Mouse (Mus musculus) urinary bladder, postnatal 4 days (tissue): ENCODE measurements at regions not wholly inside any gene's neighbourhood (a gene's known extent, or its start where the extent isn't known, plus 50 kb on each side); places are given as distances from the start of the nearest gene placed in this dataset.

ENCODE experiments used
- DNase-seq, 2 experiments: peaks; one replicate each; pipeline ENCODE4 v3.0.0; 2021 to 2022; ENCODE audit warnings: low spot score in 2 of 2

DNA sequence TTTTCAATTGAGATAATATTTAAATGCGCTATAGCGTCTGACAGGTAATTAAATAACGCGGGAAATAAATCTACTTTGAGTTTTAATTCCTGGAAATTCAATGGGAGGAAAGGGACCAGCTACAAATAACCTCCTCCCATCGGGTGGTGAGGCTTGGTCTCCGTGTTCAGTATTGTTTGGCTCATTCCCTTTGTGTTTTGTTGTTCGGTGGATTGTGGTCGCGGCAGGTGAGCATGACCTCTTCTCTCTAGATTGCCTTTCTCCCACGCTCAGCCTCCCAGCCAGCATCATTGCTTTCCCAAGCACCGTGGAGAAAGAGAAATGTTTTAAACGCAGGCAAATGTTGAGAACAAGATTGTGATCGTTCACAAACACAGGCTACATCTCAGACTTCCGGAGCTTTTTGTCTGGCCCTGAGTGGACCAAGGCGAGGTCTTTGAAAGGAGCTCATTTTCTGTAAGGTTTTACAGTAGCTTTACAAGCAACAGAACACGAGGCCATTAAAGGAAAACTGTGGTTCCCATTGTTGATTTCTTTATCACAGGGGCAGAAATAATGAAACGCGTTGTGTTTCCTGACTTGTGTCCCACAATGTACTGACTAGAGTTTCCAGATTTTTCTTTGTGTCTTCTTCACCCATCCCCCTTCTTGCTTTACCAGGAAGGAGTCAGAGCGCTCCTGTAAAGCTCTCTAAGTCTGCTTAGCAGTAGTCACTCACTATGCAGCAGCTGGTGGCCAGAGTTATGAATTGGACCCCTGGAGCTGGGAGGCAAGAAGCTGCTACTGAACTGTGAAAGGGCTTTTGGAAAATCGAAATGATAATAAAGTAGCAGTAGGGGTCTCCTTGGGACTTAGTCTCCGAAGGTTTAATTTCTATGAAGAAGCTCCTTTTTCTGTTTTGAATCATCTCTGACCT lies 337.7 kb downstream of the Galc start:
- DNase-seq = no peak

- DNase-seq = no peak
Observed at GRCm38 (mm10) chr12:97918416-97918815, 340.8 kb downstream of the Galc start.

DNA sequence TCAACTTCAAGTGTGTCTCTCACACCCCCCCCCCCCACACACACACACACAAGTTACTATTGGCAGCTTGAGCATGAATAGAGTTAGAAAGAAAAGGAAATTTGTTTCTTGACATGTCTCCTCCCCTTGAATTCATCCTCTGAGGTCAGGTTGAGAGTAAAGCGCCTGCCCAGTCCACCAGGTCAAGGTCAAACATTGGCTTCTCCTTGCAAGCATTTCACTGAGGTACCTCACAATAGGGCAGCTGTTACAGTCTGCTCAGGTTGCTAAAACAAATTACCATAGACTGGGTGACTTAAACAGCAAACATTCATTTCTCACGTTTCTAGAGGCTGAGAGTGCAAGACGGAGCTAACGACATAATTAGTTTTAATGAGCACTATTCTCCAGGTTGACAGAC lies 344.2 kb downstream of the Galc start:
- no peak for DNase-seq

DNA sequence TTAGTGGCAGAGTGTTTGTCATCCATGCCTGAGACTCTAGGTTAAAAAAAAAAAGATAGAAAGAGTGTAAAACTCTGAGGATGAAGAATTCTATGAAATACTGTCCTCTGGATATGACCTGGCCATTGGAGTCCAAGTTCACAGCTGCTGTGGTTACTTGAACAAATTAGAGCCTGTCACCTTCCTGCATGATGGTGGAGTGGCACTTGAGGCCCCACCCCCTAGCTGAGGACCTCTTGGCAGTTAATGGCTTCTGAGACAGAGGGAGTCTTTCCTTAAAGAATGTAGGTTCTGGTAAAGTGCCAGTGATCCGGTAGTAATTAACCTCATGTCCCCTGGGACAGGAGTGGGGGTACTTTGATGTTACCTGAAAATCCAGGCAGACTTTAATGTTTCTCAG lies 346.5 kb downstream of the Galc start:
- DNase-seq = no peak

DNA sequence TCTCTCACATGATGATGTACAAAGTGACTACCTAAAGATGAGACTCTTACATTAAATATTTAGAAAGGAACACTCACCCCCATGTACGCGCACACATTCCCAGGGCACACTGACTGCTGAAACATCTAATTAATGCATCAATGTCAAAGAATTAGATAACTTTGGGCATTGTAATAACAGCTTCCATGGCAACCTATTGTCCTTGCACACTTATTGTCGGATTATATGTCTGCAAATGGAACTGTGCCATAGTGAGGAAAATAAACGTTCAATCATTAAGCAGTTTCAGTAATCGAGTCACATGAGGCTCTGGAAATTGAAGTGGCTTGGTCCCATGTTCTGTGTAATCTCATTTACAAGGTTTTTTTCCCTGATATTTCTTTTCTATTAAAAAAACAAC lies 360.0 kb downstream of the Galc start:
- no peak for DNase-seq

DNA sequence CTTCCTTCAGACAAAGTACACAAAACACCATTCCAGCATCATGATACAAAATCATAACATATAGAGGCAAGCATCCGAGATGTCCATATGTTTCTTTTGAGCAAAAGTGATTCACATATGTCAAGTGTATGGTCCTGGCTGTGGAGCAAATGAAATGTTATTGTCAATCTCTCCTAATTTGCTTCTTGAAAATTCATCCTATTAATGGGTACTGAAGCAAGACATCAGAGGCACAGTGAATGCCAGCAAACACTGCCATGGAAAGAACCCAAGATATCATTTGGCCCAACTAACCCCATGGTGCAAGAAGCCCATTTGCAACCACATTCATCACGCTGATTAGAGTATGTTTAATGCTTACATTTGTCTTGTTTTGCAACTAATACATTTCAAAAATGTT lies 361.1 kb downstream of the Galc start:
- no peak for DNase-seq

DNA sequence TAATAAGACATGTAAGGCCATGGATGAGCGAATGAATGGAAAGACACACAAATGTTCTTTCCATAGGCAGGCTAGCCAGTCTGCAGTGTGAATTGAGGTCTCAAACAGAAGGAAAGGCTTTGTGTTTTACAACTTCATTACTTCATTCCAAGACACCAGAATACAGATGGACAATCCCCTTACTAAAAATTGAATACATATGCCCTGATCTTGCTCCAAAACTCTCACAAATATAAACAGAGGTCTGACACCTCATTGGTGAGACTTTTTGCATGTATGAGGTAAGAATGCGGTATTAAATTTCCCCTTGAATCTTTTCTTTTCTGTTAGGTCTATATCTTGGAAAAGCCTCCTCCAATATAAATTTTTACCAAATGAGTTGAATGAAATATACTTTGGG lies 363.3 kb downstream of the Galc start:
- DNase-seq = no peak

GRCm38 (mm10) chr12:97888801-97889455 lies 370.3 kb downstream of the Galc start:
- DNase-seq = no peak

- DNase-seq = no peak
Observed at GRCm38 (mm10) chr12:97888291-97888800, 370.9 kb downstream of the Galc start.

DNA sequence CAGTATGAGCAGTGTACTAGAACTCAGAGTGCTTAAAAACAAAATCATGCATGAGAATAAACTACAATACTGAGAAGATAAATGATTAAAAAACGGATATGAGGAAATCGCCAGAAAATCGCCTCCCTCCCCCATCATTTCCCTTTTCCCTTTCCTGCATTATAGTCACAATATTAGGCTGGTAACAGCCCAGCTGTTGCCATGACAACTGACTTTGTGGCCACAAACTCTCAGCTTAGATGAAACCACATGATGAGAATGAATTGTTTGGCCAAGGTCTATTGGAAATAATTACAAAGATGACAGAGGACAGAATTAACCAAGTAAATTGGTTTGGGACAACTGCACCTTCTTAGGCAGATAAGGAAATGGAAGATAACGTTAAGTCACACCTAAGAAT lies 376.8 kb downstream of the Galc start:
- DNase-seq = no peak

DNA sequence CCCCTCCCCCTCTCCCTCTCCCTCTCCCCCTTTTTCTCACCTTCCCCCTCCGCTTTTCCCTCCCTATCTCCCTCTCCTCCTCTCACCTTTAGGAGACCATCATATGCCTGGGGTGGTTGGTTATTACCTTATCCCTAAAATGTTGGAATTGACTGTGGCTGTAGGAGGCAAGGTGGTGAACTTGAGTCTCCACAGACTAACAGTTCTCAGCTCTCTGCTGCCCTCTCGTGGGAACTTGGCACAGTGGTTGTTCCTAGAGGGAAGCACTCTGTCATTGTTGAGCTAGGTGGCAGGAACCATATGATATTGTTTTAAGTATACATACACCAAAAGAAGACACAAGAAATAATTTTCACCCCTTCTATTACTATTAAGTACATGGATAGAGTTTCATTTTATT lies 386.9 kb downstream of the Galc start:
- peak; percentile 29 to 83 for DNase-seq

DNA sequence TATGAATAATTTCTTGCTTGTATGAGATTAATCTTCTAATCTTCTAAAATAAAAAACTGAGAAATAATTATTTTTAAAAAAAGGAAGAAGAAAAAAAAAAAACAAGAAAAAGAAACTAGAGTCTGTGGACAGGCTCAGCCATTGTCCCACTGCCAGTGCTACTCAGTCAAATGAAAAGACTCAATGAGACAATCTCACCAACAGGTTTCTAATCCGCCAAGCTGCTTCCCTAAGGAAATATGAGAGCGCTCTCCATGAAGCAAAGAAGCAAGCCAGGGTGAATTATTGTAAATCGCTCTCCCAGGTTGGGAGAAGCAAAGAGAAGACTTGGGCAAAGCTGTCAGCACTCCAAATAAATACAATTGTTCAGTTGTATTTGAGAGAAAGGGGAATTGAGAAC lies 396.3 kb downstream of the Galc start:
- no peak for DNase-seq

GRCm38 (mm10) chr12:97836202-97836908 lies 422.9 kb downstream of the Galc start:
- DNase-seq = no peak

GRCm38 (mm10) chr12:97793364-97794120 lies 465.7 kb downstream of the Galc start:
- no peak for DNase-seq

- no peak for DNase-seq
Observed at GRCm38 (mm10) chr12:97783476-97783875, 475.8 kb downstream of the Galc start.

- no peak for DNase-seq
Observed at GRCm38 (mm10) chr12:97759116-97759515, 500.1 kb downstream of the Galc start.

- no peak for DNase-seq
Observed at GRCm38 (mm10) chr12:97758624-97759023, 500.6 kb downstream of the Galc start.

GRCm38 (mm10) chr12:97750166-97750565 lies 509.1 kb downstream of the Galc start:
- no peak for DNase-seq

GRCm38 (mm10) chr12:97740927-97741326 lies 518.3 kb downstream of the Galc start:
- DNase-seq = no peak

- DNase-seq = no peak
Observed at GRCm38 (mm10) chr12:97732078-97732580, 527.1 kb downstream of the Galc start.

DNA sequence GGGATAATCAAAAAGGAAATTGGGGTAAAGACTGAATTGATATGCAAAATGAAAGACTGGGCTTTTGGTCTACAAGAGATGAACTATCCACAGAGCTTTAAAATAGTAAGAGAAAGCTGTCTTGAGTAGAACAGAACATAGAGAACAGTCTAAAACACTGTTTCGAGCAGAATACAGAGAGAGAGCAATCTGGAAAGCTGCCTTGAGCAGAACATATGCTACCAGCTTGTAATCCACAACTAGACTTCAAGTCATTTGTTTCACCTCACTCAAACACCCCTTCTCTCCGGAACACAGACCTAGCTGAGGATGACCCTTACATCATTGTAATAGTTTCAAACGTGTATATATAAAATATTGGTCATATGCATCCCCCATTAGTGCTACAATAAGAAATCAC lies 538.7 kb downstream of the Galc start:
- no peak for DNase-seq
